Mouse (Mus musculus) right cerebral cortex, adult 18-20 months (tissue): Measurements from ENCODE around the gene Pomgnt1.

Experiments
- DNase-seq: peaks from one replicate; pipeline ENCODE4 v3.0.0; 2022; ENCODE audit warnings: mixed read lengths

Pomgnt1 gene

DNA sequence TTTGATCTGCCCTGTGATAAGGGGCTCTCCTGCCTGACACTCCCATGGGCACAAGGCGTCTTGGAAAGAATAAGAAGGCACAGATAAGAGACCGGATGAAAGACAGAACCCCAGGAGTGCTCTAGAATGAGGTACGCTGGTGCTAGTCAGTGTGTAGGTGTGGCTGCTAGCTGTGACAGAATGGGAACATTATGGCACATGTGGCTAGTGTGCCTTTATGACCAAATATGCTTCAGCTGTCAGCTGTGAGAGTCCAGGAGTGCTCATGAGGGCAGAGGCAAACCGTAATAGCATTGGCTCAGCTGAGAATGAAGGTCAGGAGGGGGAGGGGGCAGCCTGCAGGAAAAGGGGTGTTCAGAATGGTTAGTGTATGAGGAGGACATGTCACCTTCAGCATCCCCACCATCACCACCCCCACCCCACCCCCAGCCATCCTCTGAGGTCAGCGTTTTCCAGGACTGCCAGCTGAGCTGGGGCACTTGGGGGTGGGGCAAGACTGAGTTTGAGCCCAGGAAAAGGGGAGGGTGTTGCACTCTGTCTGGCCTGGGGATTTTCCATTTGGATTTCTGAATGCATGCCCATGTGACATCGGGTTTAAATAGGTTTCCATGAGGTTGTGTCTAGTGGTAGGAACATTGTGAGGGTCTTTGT, 51.0 kb downstream of the Pomgnt1 start:
- no peak for DNase-seq

- no peak for DNase-seq
Observed at GRCm38 (mm10) chr4:116175136-116175535, 51.5 kb downstream of the Pomgnt1 start.

GRCm38 (mm10) chr4:116175711-116176542, 52.3 kb downstream of the Pomgnt1 start:
- peak; percentile 58 for DNase-seq

DNA sequence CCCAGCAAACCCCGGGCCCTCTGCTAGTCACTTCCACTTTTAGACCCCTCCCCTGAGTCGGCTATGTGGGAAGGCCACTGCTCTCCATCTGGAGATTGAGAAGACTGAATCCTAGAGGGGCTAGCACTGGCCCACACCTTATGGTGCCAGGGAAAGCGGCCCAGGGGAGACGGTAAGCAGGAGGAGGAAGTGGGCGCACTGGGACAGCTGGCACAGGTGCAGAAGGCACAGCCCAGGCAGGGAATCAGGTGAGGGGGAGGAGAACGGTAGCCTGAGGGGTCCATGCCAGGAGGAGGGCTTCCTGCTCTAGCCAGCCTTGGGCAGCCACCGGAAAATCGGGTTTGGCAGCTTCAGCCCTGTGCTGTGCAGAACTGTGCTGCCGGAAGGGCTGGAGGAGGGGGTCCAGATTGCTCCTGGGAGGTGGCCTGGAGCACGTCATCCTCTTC, 52.9 kb downstream of the Pomgnt1 start:
- DNase-seq, result peak; percentile 71

DNA sequence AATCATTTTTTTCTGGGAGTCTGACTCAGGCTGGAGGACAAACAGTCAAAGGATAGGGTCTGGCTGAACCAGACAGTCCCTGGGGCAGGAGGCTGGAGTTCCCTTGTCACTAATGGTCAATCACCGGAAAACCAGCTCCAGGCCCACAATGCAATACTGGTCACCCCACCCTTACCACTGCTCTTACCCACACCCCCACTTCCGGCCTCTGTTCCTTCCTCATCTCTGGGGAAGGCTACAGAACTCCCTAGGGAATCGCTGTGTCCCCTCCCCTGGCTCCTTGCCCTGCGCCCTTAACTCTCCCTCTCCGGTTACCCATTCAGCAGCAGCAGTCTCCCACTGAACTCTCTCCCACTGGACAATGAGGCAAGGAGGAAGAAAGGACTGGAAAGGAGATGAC, 53.5 kb downstream of the Pomgnt1 start:
- DNase-seq, result no peak

- DNase-seq, result no peak
Observed at GRCm38 (mm10) chr4:116182079-116182478, 58.4 kb downstream of the Pomgnt1 start.

GRCm38 (mm10) chr4:116182745-116183144, 59.1 kb downstream of the Pomgnt1 start:
- DNase-seq, result no peak

GRCm38 (mm10) chr4:116185083-116185482, 61.4 kb downstream of the Pomgnt1 start:
- DNase-seq, result no peak

DNA sequence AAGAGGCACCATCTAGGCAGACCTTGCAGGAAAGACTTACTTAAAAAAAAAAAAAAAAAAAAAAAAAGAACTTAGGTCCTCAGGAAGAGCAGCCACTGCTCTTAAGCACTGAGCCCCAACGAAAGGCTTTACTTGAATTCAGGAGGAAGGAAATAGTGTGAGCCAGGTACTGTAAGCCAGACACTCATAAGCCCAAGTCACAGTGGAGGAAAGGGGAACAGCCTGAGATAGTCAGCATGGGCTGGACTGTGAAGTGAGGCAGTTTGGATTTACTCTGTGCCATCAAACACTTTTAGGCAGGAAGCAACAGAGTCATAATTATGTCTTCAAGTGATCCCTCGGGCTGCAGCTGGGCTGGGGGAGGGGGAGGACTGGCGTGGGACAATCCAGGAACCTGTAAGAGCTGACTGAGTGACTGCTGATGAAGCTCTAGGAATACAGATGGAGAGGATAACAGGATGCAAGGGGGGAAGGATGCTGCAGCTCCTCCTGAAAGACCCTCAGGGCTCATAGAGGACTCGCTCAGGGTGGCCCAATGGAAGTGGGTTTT, 68.7 kb downstream of the Pomgnt1 start:
- no peak for DNase-seq

- DNase-seq, result no peak
Observed at GRCm38 (mm10) chr4:116193583-116194383, 70.1 kb downstream of the Pomgnt1 start.

GRCm38 (mm10) chr4:116198422-116198821, 74.8 kb downstream of the Pomgnt1 start:
- DNase-seq, result no peak

DNA sequence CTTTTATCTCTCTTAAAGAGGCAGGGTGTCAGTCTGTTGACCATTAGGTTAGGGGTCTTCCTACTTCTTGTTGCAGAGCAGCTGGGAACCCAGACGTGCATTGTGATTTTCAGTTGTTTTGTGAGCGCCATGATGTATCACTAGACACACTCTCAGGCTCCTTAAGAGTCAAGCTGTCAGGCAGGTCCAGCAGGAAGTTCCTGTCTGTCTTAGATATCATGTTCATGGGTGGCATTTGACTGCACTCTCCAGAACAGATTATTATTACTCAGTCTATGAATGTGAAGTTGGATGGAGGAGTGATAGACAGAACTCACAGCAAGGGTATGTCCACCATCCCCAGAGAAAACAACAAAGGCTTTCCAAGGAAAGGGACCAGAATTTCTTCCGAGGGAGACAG, 80.8 kb downstream of the Pomgnt1 start:
- DNase-seq, result no peak

- no peak for DNase-seq
Observed at GRCm38 (mm10) chr4:116206531-116206930, 82.9 kb downstream of the Pomgnt1 start.

DNA sequence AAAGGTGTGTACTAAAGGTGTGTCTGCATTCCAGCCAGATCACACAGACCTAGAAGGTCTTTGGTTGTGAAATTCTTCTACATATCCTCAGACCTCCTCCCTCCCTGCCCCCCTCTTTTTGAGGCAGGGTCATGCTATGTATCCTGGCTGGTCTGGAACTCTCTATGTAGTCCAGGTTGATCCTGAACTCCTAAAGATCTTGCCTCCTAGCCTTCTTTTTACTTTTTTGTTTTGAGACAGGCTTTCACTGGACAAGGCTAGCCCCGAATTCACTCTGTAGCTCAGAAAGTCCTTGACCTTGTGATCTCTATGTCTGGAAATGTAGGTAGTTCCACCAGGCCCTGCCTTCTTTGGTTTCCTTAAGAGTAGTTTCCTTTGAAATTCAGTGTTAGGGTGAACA, 85.3 kb downstream of the Pomgnt1 start:
- DNase-seq, result no peak
